Mouse (Mus musculus): Measurements from ENCODE around the gene AI481877. TPM values are rescaled to one million over a fixed set of nuclear protein-coding genes. Genes with fewer than 3 reads are reported as not detected.

Gene AI481877
- polyA plus RNA-seq, 1 experiment from 2014 or later: not detected

GRCm38 (mm10) chr4:59007974-59008373 is 130.8 kb downstream of the AI481877 start:
- no peaks in the 10 kb centered on the region for H3K36me3 ChIP-seq (ENCODE audit: control insufficient read depth, insufficient read depth, low read length)
- H3K9ac ChIP-seq (ENCODE audit: low read depth, low read length): no peak overlapping the region
- peaks cover 31% of the 10 kb centered on the region for H3K4me1 ChIP-seq (ENCODE audit: control insufficient read depth, insufficient read depth, low read length)
- H3K4me2 ChIP-seq (ENCODE audit: low read depth, low read length): no peak overlapping the region
- ATAC-seq (ENCODE audit: low read depth): no peak
- 60% methylated on average over 5 of the region's 5 CpGs for WGBS
- no peak overlapping the region for H3K27ac ChIP-seq (replicated peaks; ENCODE audit: low read depth, low read length)
- H3K9me3 ChIP-seq (ENCODE audit: control insufficient read depth, low read length): no peaks in the 10 kb centered on the region
- DNase-seq (ENCODE audit: low spot score): peak; percentile 26
- H3K27me3 ChIP-seq (replicated peaks; ENCODE audit: control insufficient read depth, insufficient read depth, low read length): no peaks in the 10 kb centered on the region
- H3K4me3 ChIP-seq (ENCODE audit: low read depth, low read length): no peak overlapping the region

- WGBS: 70% methylated on average over 6 of the region's 6 CpGs
- DNase-seq (ENCODE audit: low spot score) (no peak), ATAC-seq (ENCODE audit: low read depth) (no peak)
- Histone ChIP-seq H3K4me1 (ENCODE audit: control insufficient read depth, insufficient read depth, low read length) (peaks cover 31% of the 10 kb centered on the region), H3K4me3 (ENCODE audit: low read depth, low read length) (no peak overlapping the region), H3K4me2 (ENCODE audit: low read depth, low read length) (no peak overlapping the region), H3K9ac (ENCODE audit: low read depth, low read length) (no peak overlapping the region), H3K27me3 (replicated peaks; ENCODE audit: control insufficient read depth, insufficient read depth, low read length) (no peaks in the 10 kb centered on the region), H3K36me3 (ENCODE audit: control insufficient read depth, insufficient read depth, low read length) (no peaks in the 10 kb centered on the region), H3K9me3 (ENCODE audit: control insufficient read depth, low read length) (no peaks in the 10 kb centered on the region), H3K27ac (replicated peaks; ENCODE audit: low read depth, low read length) (no peak overlapping the region)
Observed at GRCm38 (mm10) chr4:59007016-59007415, 131.8 kb downstream of the AI481877 start.

- H3K9ac ChIP-seq (ENCODE audit: low read depth, low read length): no peak overlapping the region
- no peaks in the 10 kb centered on the region for H3K27me3 ChIP-seq (replicated peaks; ENCODE audit: control insufficient read depth, insufficient read depth, low read length)
- H3K4me1 ChIP-seq (ENCODE audit: control insufficient read depth, insufficient read depth, low read length): peaks cover 30% of the 10 kb centered on the region
- no peak for DNase-seq (ENCODE audit: low spot score)
- H3K36me3 ChIP-seq (ENCODE audit: control insufficient read depth, insufficient read depth, low read length): no peaks in the 10 kb centered on the region
- 37% methylated on average over 8 of the region's 8 CpGs for WGBS
- no peak overlapping the region for H3K27ac ChIP-seq (replicated peaks; ENCODE audit: low read depth, low read length)
- no peak for ATAC-seq (ENCODE audit: low read depth)
- no peaks in the 10 kb centered on the region for H3K9me3 ChIP-seq (ENCODE audit: control insufficient read depth, low read length)
- H3K4me3 ChIP-seq (ENCODE audit: low read depth, low read length): no peak overlapping the region
- H3K4me2 ChIP-seq (ENCODE audit: low read depth, low read length): no peak overlapping the region
Observed at GRCm38 (mm10) chr4:59006211-59006610, 132.6 kb downstream of the AI481877 start.

GRCm38 (mm10) chr4:59003806-59004200 is 135.0 kb downstream of the AI481877 start:
- H3K9ac ChIP-seq (ENCODE audit: low read depth, low read length): peak overlapping the region; percentile 96
- WGBS: 29% methylated on average over 7 of the region's 7 CpGs
- ATAC-seq (ENCODE audit: low read depth) (no peak), DNase-seq (ENCODE audit: low spot score) (no peak)
- peaks cover 26% of the 10 kb centered on the region for H3K4me1 ChIP-seq (ENCODE audit: control insufficient read depth, insufficient read depth, low read length)
- no peak overlapping the region for H3K27ac ChIP-seq (replicated peaks; ENCODE audit: low read depth, low read length)
- no peaks in the 10 kb centered on the region for H3K36me3 ChIP-seq (ENCODE audit: control insufficient read depth, insufficient read depth, low read length)
- H3K27me3 ChIP-seq (replicated peaks; ENCODE audit: control insufficient read depth, insufficient read depth, low read length): no peaks in the 10 kb centered on the region
- H3K4me2 ChIP-seq (ENCODE audit: low read depth, low read length): peak overlapping the region; percentile 84
- no peaks in the 10 kb centered on the region for H3K9me3 ChIP-seq (ENCODE audit: control insufficient read depth, low read length)
- H3K4me3 ChIP-seq (ENCODE audit: low read depth, low read length): peak overlapping the region; percentile 96

- Histone ChIP-seq H3K9me3 (ENCODE audit: control insufficient read depth, low read length) (no peaks in the 10 kb centered on the region), H3K4me3 (ENCODE audit: low read depth, low read length) (peak within 1 kb of the TSS; percentile 96), H3K4me2 (ENCODE audit: low read depth, low read length) (peak within 1 kb of the TSS; percentile 84), H3K4me1 (ENCODE audit: control insufficient read depth, insufficient read depth, low read length) (peaks cover 26% of the 10 kb centered on the region), H3K27ac (replicated peaks; ENCODE audit: low read depth, low read length) (peak within 1 kb of the TSS; percentile 89), H3K36me3 (ENCODE audit: control insufficient read depth, insufficient read depth, low read length) (no peaks in the 10 kb centered on the region), H3K9ac (ENCODE audit: low read depth, low read length) (peak within 1 kb of the TSS; percentile 96), H3K27me3 (replicated peaks; ENCODE audit: control insufficient read depth, insufficient read depth, low read length) (no peaks in the 10 kb centered on the region)
- peak; percentile 99 for ATAC-seq (ENCODE audit: low read depth)
- DNase-seq (ENCODE audit: low spot score): peak; percentile 96
- WGBS: 0% methylated on average over 12 of the region's 89 CpGs
Observed at GRCm38 (mm10) chr4:59002948-59003805, 135.6 kb downstream of the AI481877 start, which contains the start of gene Gm20503. TSS of gene Gm20503 (plus strand) at chr4:59003210.

GRCm38 (mm10) chr4:59000614-59001013 is 138.2 kb downstream of the AI481877 start:
- H3K9ac ChIP-seq (ENCODE audit: low read depth, low read length): no peak overlapping the region
- no peak overlapping the region for H3K27ac ChIP-seq (replicated peaks; ENCODE audit: low read depth, low read length)
- no peaks in the 10 kb centered on the region for H3K27me3 ChIP-seq (replicated peaks; ENCODE audit: control insufficient read depth, insufficient read depth, low read length)
- H3K36me3 ChIP-seq (ENCODE audit: control insufficient read depth, insufficient read depth, low read length): no peaks in the 10 kb centered on the region
- peaks cover 18% of the 10 kb centered on the region for H3K4me1 ChIP-seq (ENCODE audit: control insufficient read depth, insufficient read depth, low read length)
- DNase-seq (ENCODE audit: low spot score) (no peak), ATAC-seq (ENCODE audit: low read depth) (no peak)
- WGBS: 0% methylated on average over 2 of the region's 2 CpGs
- no peaks in the 10 kb centered on the region for H3K9me3 ChIP-seq (ENCODE audit: control insufficient read depth, low read length)
- H3K4me3 ChIP-seq (ENCODE audit: low read depth, low read length): no peak overlapping the region
- no peak overlapping the region for H3K4me2 ChIP-seq (ENCODE audit: low read depth, low read length)

- Histone ChIP-seq H3K4me3 (ENCODE audit: low read depth, low read length) (no peak overlapping the region), H3K9ac (ENCODE audit: low read depth, low read length) (no peak overlapping the region), H3K36me3 (ENCODE audit: control insufficient read depth, insufficient read depth, low read length) (no peaks in the 10 kb centered on the region), H3K27me3 (replicated peaks; ENCODE audit: control insufficient read depth, insufficient read depth, low read length) (no peaks in the 10 kb centered on the region), H3K4me1 (ENCODE audit: control insufficient read depth, insufficient read depth, low read length) (peaks cover 9% of the 10 kb centered on the region), H3K9me3 (ENCODE audit: control insufficient read depth, low read length) (no peaks in the 10 kb centered on the region), H3K4me2 (ENCODE audit: low read depth, low read length) (no peak overlapping the region), H3K27ac (replicated peaks; ENCODE audit: low read depth, low read length) (no peak overlapping the region)
- WGBS: 6% methylated on average over 2 of the region's 2 CpGs
- peak; percentile 74 for DNase-seq (ENCODE audit: low spot score)
- ATAC-seq (ENCODE audit: low read depth): no peak
Observed at GRCm38 (mm10) chr4:58999686-59000085, 139.1 kb downstream of the AI481877 start.

- no peaks in the 10 kb centered on the region for H3K36me3 ChIP-seq (ENCODE audit: control insufficient read depth, insufficient read depth, low read length)
- no peak overlapping the region for H3K4me2 ChIP-seq (ENCODE audit: low read depth, low read length)
- no peaks in the 10 kb centered on the region for H3K27me3 ChIP-seq (replicated peaks; ENCODE audit: control insufficient read depth, insufficient read depth, low read length)
- no peaks in the 10 kb centered on the region for H3K9me3 ChIP-seq (ENCODE audit: control insufficient read depth, low read length)
- no peak overlapping the region for H3K4me3 ChIP-seq (ENCODE audit: low read depth, low read length)
- no peak for DNase-seq (ENCODE audit: low spot score)
- WGBS: 88% methylated on average over 1 of the region's 1 CpGs
- H3K9ac ChIP-seq (ENCODE audit: low read depth, low read length): no peak overlapping the region
- H3K4me1 ChIP-seq (ENCODE audit: control insufficient read depth, insufficient read depth, low read length): no peaks in the 10 kb centered on the region
- ATAC-seq (ENCODE audit: low read depth): no peak
- no peak overlapping the region for H3K27ac ChIP-seq (replicated peaks; ENCODE audit: low read depth, low read length)
Observed at GRCm38 (mm10) chr4:58998688-58999087, 140.1 kb downstream of the AI481877 start.

- WGBS: 79% methylated on average over 5 of the region's 5 CpGs
- no peaks in the 10 kb centered on the region for H3K36me3 ChIP-seq (ENCODE audit: control insufficient read depth, insufficient read depth, low read length)
- H3K9me3 ChIP-seq (ENCODE audit: control insufficient read depth, low read length): no peaks in the 10 kb centered on the region
- ATAC-seq (ENCODE audit: low read depth) (no peak), DNase-seq (ENCODE audit: low spot score) (no peak)
- no peaks in the 10 kb centered on the region for H3K4me1 ChIP-seq (ENCODE audit: control insufficient read depth, insufficient read depth, low read length)
- H3K9ac ChIP-seq (ENCODE audit: low read depth, low read length): no peak overlapping the region
- no peak overlapping the region for H3K27ac ChIP-seq (replicated peaks; ENCODE audit: low read depth, low read length)
- H3K4me3 ChIP-seq (ENCODE audit: low read depth, low read length): no peak overlapping the region
- no peak overlapping the region for H3K4me2 ChIP-seq (ENCODE audit: low read depth, low read length)
- H3K27me3 ChIP-seq (replicated peaks; ENCODE audit: control insufficient read depth, insufficient read depth, low read length): no peaks in the 10 kb centered on the region
Observed at GRCm38 (mm10) chr4:58997081-58997480, 141.7 kb downstream of the AI481877 start.
